Mouse (Mus musculus) heart, postnatal 0 days (tissue): ENCODE data around the gene Sox18.

Experiments used
- CTCF ChIP-seq: IDR thresholded peaks from 2 replicates; pipeline ENCODE4 v1.5.1; 2016; ENCODE audit warnings: antibody characterized with exemption, control low read depth, low read depth
- EP300 ChIP-seq: IDR thresholded peaks from 2 replicates; pipeline ENCODE4 v1.6.1; 2016; ENCODE audit warnings: antibody characterized with exemption, low read depth

- TF ChIP-seq EP300 (no peak), CTCF (no peak)
These were observed 25.8 kb downstream of the Sox18 start for GRCm38 (mm10) chr2:181645666-181646065.
